Mouse (Mus musculus): ENCODE data around the gene Trio. TPM values are rescaled to one million over a fixed set of nuclear protein-coding genes. Genes with fewer than 3 reads are reported as not detected.

Gene Trio
- polyA plus RNA-seq, 1 experiment, result 23.8 TPM

DNA sequence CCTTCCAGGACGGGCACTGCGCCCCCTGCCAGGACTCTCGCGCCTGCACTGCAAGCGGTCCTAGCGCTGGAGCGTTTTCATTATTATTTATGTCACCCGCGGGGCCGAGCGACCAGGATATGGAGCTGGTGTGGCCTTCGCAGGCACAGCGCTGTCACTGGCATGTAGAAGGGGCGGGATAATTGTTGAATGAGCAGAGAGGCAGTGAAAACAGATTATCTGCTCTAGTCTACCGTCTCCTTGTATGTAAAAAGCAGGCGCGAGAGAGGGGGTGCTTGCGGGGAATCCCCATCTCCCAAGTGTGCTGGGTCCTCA lies 476 bp upstream of the Trio start:
- no peak for DNase-seq (ENCODE audit: low read depth in 1 of 2, low spot score in 2 of 2)
- Histone ChIP-seq H3K27ac (ENCODE audit: insufficient read depth, low read length) (no peak overlapping the region), H3K36me3 (ENCODE audit: control insufficient read depth, insufficient read depth, low read length) (no peaks in the 10 kb centered on the region), H3K4me1 (ENCODE audit: control insufficient read depth, insufficient read depth, insufficient read length) (peaks cover 9% of the 10 kb centered on the region), H3K27me3 (ENCODE audit: control insufficient read depth, insufficient read depth, low read length) (peaks cover 19% of the 10 kb centered on the region), H3K4me3 (ENCODE audit: extremely low read depth, insufficient read depth, insufficient read length) (peak overlapping the region; percentile 95)
- WGBS, result under 1% methylated on average over 18 of the region's 18 CpGs
- peak; percentile 29; the same call in 1 of the 2 replicates for TF ChIP-seq CTCF (IDR thresholded peaks at IDR 0.05; ENCODE audit: extremely low read depth, insufficient read depth, insufficient read length, insufficient replicate concordance)
- TF ChIP-seq POLR2A (IDR thresholded peaks at IDR 0.05; ENCODE audit: low read depth, low read length), result no peak

DNA sequence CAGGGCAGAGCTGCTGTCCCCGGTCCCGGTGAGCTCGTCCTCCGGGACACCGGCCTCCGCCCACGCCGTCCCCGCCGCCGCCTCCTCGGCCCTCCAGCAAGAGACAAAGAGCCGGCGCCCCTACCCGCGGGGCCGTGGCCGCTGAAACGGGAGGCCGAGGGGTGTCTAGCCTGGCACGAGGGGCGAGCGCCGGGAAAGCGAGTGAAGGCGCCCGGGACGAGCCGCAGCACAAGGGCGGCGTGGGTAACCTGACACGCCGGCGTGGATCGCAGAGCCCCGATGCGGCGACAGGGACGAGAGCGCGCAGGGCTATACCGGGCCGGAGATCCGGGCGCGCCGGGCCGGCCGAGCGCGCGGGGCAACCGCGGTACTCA lies 696 bp downstream of the Trio start:
- peak in 1 of 2 experiments; percentile 17 for DNase-seq (ENCODE audit: low read depth in 1 of 2, low spot score in 2 of 2)
- Histone ChIP-seq H3K27ac (ENCODE audit: insufficient read depth, low read length) (no peak overlapping the region), H3K36me3 (ENCODE audit: control insufficient read depth, insufficient read depth, low read length) (no peaks in the 10 kb centered on the region), H3K4me1 (ENCODE audit: control insufficient read depth, insufficient read depth, insufficient read length) (peaks cover 9% of the 10 kb centered on the region), H3K27me3 (ENCODE audit: control insufficient read depth, insufficient read depth, low read length) (peaks cover 19% of the 10 kb centered on the region), H3K4me3 (ENCODE audit: extremely low read depth, insufficient read depth, insufficient read length) (peak overlapping the region; percentile 95)
- TF ChIP-seq CTCF (IDR thresholded peaks at IDR 0.05; ENCODE audit: extremely low read depth, insufficient read depth, insufficient read length, insufficient replicate concordance) (no peak), POLR2A (IDR thresholded peaks at IDR 0.05; ENCODE audit: low read depth, low read length) (no peak)
- WGBS, result under 1% methylated on average over 52 of the region's 54 CpGs

DNA sequence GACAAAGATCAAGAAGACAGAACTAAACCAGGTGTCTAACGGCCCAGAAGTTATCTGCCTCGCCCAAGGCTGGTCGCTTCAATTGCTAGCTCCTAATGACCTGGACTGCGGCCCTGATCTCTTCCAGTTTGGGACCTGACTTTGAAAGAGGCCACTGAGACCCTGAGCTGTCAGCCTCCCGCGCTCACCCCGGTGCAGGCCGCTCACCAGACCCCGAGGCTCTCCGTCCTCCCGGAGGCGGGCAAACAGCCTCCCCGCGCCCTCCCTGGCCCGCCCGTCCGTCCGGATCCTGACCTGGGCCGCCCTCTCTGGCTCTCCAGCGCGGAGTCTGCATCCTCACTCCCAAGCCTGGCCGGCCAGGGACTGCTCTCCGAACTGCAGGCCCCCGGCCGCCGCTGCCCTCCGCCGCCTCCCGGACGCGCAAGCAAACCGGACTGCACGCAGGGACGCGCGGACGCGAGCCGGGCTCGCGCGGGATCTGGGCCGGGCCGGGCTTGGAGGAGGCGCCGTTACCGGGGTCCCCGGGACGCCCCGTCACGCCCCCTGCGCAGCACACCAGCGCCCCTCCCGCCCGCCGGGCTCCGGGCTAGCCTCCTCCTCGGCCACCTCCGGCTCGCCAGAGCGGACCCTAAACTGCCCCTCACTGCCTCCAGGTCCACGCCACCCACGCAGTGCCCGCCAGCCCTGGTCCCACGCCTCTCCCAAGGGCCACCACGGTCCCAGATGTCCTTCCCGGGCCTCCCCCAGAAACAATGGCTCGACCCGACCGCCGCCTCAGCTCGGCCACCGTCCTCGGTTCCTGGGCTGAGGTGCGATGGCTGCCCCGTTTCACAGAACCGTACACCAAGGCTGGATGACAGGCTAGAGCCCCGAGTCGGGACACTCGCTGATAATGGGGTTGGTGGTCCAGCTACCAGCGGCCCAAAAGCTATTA lies 1.4 kb downstream of the Trio start:
- peak; percentile 9 to 22 for DNase-seq (ENCODE audit: low read depth in 1 of 2, low spot score in 2 of 2)
- peaks cover 9% of the 10 kb centered on the region for H3K4me1 ChIP-seq (ENCODE audit: control insufficient read depth, insufficient read depth, insufficient read length)
- H3K36me3 ChIP-seq (ENCODE audit: control insufficient read depth, insufficient read depth, low read length), result no peaks in the 10 kb centered on the region
- H3K27me3 ChIP-seq (ENCODE audit: control insufficient read depth, insufficient read depth, low read length), result peaks cover 19% of the 10 kb centered on the region
- H3K27ac ChIP-seq (ENCODE audit: insufficient read depth, low read length), result no peak overlapping the region
- TF ChIP-seq POLR2A (IDR thresholded peaks at IDR 0.05; ENCODE audit: low read depth, low read length), result no peak
- no peak for TF ChIP-seq CTCF (IDR thresholded peaks at IDR 0.05; ENCODE audit: extremely low read depth, insufficient read depth, insufficient read length, insufficient replicate concordance)
- H3K4me3 ChIP-seq (ENCODE audit: extremely low read depth, insufficient read depth, insufficient read length), result peak overlapping the region; percentile 95
- 2% methylated on average over 75 of the region's 81 CpGs for WGBS

DNA sequence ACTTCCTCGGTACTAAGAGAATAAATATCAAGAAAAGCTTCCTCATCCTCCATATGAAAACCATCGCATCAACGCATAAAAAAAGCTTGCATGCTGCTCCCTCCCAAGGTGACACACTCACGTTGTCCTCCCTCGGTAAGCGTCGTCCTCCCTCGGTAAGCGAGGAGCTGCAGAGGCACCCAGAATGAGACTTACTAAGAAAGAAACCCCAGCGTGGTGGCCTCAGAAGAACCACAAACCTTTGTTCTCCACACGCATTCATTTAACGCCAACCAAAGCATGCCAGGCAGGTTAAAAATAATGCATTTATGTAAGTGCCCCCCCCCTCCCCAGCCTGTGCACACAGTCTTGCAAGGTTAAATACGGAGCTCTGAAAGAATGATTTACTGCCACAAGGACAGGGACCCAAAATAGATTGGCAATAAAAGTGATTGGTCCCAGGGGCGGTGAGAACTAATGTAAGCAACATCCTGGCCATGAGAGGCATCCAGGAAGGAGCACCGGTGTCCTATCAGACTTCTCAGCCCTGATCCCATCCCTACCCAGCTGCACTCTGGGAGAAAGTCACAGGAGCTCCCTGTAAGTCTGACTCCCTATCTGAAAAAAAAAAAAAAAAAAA lies 3.9 kb downstream of the Trio start:
- H3K4me3 ChIP-seq (ENCODE audit: extremely low read depth, insufficient read depth, insufficient read length), result no peak overlapping the region
- no peaks in the 10 kb centered on the region for H3K36me3 ChIP-seq (ENCODE audit: control insufficient read depth, insufficient read depth, low read length)
- H3K27me3 ChIP-seq (ENCODE audit: control insufficient read depth, insufficient read depth, low read length), result peaks cover 19% of the 10 kb centered on the region
- H3K27ac ChIP-seq (ENCODE audit: insufficient read depth, low read length), result no peak overlapping the region
- peaks cover 9% of the 10 kb centered on the region for H3K4me1 ChIP-seq (ENCODE audit: control insufficient read depth, insufficient read depth, insufficient read length)
- 14% methylated on average over 15 of the region's 15 CpGs for WGBS
- TF ChIP-seq POLR2A (IDR thresholded peaks at IDR 0.05; ENCODE audit: low read depth, low read length) (no peak), CTCF (IDR thresholded peaks at IDR 0.05; ENCODE audit: extremely low read depth, insufficient read depth, insufficient read length, insufficient replicate concordance) (no peak)
- DNase-seq (ENCODE audit: low read depth in 1 of 2, low spot score in 2 of 2), result no peak

DNA sequence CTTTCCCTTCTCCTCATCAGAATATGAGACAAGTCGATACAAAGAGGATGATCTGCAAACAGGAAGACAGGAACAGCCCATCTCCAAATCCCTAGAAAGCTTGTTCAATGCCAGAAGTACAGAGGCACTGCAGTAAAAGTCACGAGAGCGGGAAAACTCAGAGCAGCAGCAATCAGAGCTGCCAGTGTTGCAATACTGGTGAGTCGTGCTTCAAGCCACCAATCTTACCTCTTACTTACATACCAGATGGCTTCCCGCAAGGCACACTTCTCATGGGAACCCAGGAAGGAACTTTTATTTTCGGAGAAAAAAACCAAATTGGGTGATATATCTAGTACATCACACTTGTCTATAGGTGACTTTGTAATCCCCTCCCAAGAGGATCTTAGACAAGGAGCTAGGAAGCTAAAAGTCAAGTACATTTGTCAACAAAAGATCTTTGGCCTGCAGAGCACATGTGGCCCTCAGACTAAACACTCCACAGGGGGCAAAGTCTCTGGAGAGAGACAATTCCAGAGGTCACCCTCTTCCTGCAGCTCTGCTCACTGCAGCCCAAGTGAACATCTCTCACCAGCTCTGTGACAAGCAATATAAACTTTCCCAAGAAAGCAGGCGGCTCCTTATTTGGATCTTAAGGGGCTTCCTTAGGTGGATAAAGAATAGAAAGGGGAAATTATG lies 6.1 kb downstream of the Trio start:
- peaks cover 9% of the 10 kb centered on the region for H3K27me3 ChIP-seq (ENCODE audit: control insufficient read depth, insufficient read depth, low read length)
- H3K4me3 ChIP-seq (ENCODE audit: extremely low read depth, insufficient read depth, insufficient read length), result no peak overlapping the region
- no peak for TF ChIP-seq POLR2A (IDR thresholded peaks at IDR 0.05; ENCODE audit: low read depth, low read length)
- no peak for TF ChIP-seq CTCF (IDR thresholded peaks at IDR 0.05; ENCODE audit: extremely low read depth, insufficient read depth, insufficient read length, insufficient replicate concordance)
- no peak for DNase-seq (ENCODE audit: low read depth in 1 of 2, low spot score in 2 of 2)
- H3K4me1 ChIP-seq (ENCODE audit: control insufficient read depth, insufficient read depth, insufficient read length), result peaks cover 8% of the 10 kb centered on the region
- no peak overlapping the region for H3K27ac ChIP-seq (ENCODE audit: insufficient read depth, low read length)
- H3K36me3 ChIP-seq (ENCODE audit: control insufficient read depth, insufficient read depth, low read length), result no peaks in the 10 kb centered on the region
- WGBS, result 83% methylated on average over 7 of the region's 7 CpGs

DNA sequence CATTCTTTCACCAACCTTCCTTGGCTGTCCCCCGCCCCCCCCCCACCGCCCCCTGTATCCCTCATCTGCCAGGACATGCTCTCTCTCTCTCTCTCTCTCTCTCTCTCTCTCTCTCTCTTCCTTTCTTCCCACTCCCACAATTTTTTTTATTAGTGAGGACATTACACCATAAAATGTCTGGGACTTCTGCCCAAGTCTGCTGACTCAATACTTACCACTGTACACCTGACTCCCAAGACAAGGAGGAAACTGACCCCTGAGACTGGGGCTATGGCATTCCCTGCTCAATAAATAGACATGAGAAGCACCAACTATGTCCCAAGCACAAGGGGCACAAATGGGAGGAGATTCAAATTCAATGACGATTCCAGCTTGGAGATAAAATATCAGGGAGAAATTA lies 18.1 kb downstream of the Trio start:
- no peak for DNase-seq (ENCODE audit: low read depth in 1 of 2, low spot score in 2 of 2)
- Histone ChIP-seq H3K4me3 (ENCODE audit: extremely low read depth, insufficient read depth, insufficient read length) (no peak overlapping the region), H3K4me1 (ENCODE audit: control insufficient read depth, insufficient read depth, insufficient read length) (no peaks in the 10 kb centered on the region), H3K27me3 (ENCODE audit: control insufficient read depth, insufficient read depth, low read length) (no peaks in the 10 kb centered on the region), H3K36me3 (ENCODE audit: control insufficient read depth, insufficient read depth, low read length) (no peaks in the 10 kb centered on the region), H3K27ac (ENCODE audit: insufficient read depth, low read length) (no peak overlapping the region)
- 90% methylated on average over 3 of the region's 3 CpGs for WGBS
- TF ChIP-seq CTCF (IDR thresholded peaks at IDR 0.05; ENCODE audit: extremely low read depth, insufficient read depth, insufficient read length, insufficient replicate concordance) (no peak), POLR2A (IDR thresholded peaks at IDR 0.05; ENCODE audit: low read depth, low read length) (no peak)
